Mouse (Mus musculus): ENCODE data around the gene Pea15a. TPM values are rescaled to one million over a fixed set of nuclear protein-coding genes. Genes with fewer than 3 reads are reported as not detected.

Pea15a gene
- polyA plus RNA-seq, 1 experiment from 2014 or later, result 140 TPM

GRCm38 (mm10) chr1:172204814-172205740 lies 1.5 kb downstream of the Pea15a start:
- no peaks in the 10 kb centered on the region for H3K27me3 ChIP-seq (ENCODE audit: insufficient read depth, low read length)
- peak overlapping the region; percentile 87 for H3K9ac ChIP-seq
- no peak for ATAC-seq (ENCODE audit: insufficient read depth)
- TF ChIP-seq CTCF (IDR thresholded peaks at IDR 0.05; ENCODE audit: low read depth), result no peak
- peaks cover 22% of the 10 kb centered on the region; the same call in 1 of the 2 replicates for H3K36me3 ChIP-seq (ENCODE audit: insufficient read depth)
- H3K9me3 ChIP-seq (ENCODE audit: low read depth, low read length), result no peaks in the 10 kb centered on the region
- 45% methylated on average over 15 of the region's 15 CpGs for WGBS
- peak overlapping the region; percentile 78 for H3K4me3 ChIP-seq (ENCODE audit: low read depth, low read length)
- peak overlapping the region; percentile 92; the same call in 1 of the 2 replicates for H3K27ac ChIP-seq (ENCODE audit: low read depth)
- peaks cover 57% of the 10 kb centered on the region for H3K4me1 ChIP-seq (ENCODE audit: insufficient read depth)
- peak; percentile 17 for DNase-seq
- H3K4me2 ChIP-seq, result peak overlapping the region; percentile 63

GRCm38 (mm10) chr1:172204033-172204813 lies 2.4 kb downstream of the Pea15a start:
- no peak for TF ChIP-seq CTCF (IDR thresholded peaks at IDR 0.05; ENCODE audit: low read depth)
- peak overlapping the region; percentile 10; the same call in 1 of the 2 replicates for H3K9ac ChIP-seq
- H3K4me1 ChIP-seq (ENCODE audit: insufficient read depth), result peaks cover 57% of the 10 kb centered on the region
- H3K27ac ChIP-seq (ENCODE audit: low read depth), result peak overlapping the region; percentile 88
- no peak overlapping the region for H3K4me3 ChIP-seq (ENCODE audit: low read depth, low read length)
- peak overlapping the region; percentile 63 for H3K4me2 ChIP-seq
- H3K9me3 ChIP-seq (ENCODE audit: low read depth, low read length), result no peaks in the 10 kb centered on the region
- no peak for ATAC-seq (ENCODE audit: insufficient read depth)
- 30% methylated on average over 9 of the region's 9 CpGs for WGBS
- DNase-seq, result peak; percentile 29
- no peaks in the 10 kb centered on the region for H3K27me3 ChIP-seq (ENCODE audit: insufficient read depth, low read length)
- H3K36me3 ChIP-seq (ENCODE audit: insufficient read depth), result peaks cover 31% of the 10 kb centered on the region

- Histone ChIP-seq H3K9ac (peak overlapping the region; percentile 10; the same call in 1 of the 2 replicates), H3K27me3 (ENCODE audit: insufficient read depth, low read length) (no peaks in the 10 kb centered on the region), H3K4me3 (ENCODE audit: low read depth, low read length) (no peak overlapping the region), H3K36me3 (ENCODE audit: insufficient read depth) (peaks cover 37% of the 10 kb centered on the region), H3K27ac (ENCODE audit: low read depth) (peak overlapping the region; percentile 88), H3K9me3 (ENCODE audit: low read depth, low read length) (no peaks in the 10 kb centered on the region), H3K4me2 (peak overlapping the region; percentile 63), H3K4me1 (ENCODE audit: insufficient read depth) (peaks cover 57% of the 10 kb centered on the region)
- DNase-seq, result peak; percentile 56
- no peak for TF ChIP-seq CTCF (IDR thresholded peaks at IDR 0.05; ENCODE audit: low read depth)
- 14% methylated on average over 4 of the region's 4 CpGs for WGBS
- ATAC-seq (ENCODE audit: insufficient read depth), result peak; percentile 5; the same call in 1 of the 2 replicates
These were observed 3.0 kb downstream of the Pea15a start for GRCm38 (mm10) chr1:172203566-172203965.

- DNase-seq, result peak; percentile 74
- H3K9me3 ChIP-seq (ENCODE audit: low read depth, low read length), result no peaks in the 10 kb centered on the region
- H3K36me3 ChIP-seq (ENCODE audit: insufficient read depth), result peaks cover 43% of the 10 kb centered on the region
- no peak for TF ChIP-seq CTCF (IDR thresholded peaks at IDR 0.05; ENCODE audit: low read depth)
- peak overlapping the region; percentile 63 for H3K4me2 ChIP-seq
- H3K4me3 ChIP-seq (ENCODE audit: low read depth, low read length), result no peak overlapping the region
- H3K27me3 ChIP-seq (ENCODE audit: insufficient read depth, low read length), result no peaks in the 10 kb centered on the region
- H3K4me1 ChIP-seq (ENCODE audit: insufficient read depth), result peaks cover 57% of the 10 kb centered on the region
- peak overlapping the region; percentile 88 for H3K27ac ChIP-seq (ENCODE audit: low read depth)
- 12% methylated on average over 2 of the region's 2 CpGs for WGBS
- peak; percentile 6; the same call in 1 of the 2 replicates for ATAC-seq (ENCODE audit: insufficient read depth)
- H3K9ac ChIP-seq, result no peak overlapping the region
These were observed 3.6 kb downstream of the Pea15a start for GRCm38 (mm10) chr1:172202894-172203522.

- peaks cover 50% of the 10 kb centered on the region for H3K36me3 ChIP-seq (ENCODE audit: insufficient read depth)
- DNase-seq (peak; percentile 69), ATAC-seq (ENCODE audit: insufficient read depth) (no peak)
- 14% methylated on average over 14 of the region's 14 CpGs for WGBS
- H3K27ac ChIP-seq (ENCODE audit: low read depth), result peak overlapping the region; percentile 88
- no peak overlapping the region for H3K9ac ChIP-seq
- TF ChIP-seq CTCF (IDR thresholded peaks at IDR 0.05; ENCODE audit: low read depth), result no peak
- H3K4me2 ChIP-seq, result peak overlapping the region; percentile 63
- no peaks in the 10 kb centered on the region for H3K9me3 ChIP-seq (ENCODE audit: low read depth, low read length)
- peaks cover 54% of the 10 kb centered on the region for H3K4me1 ChIP-seq (ENCODE audit: insufficient read depth)
- H3K4me3 ChIP-seq (ENCODE audit: low read depth, low read length), result no peak overlapping the region; the same call in 1 of the 2 replicates
- H3K27me3 ChIP-seq (ENCODE audit: insufficient read depth, low read length), result no peaks in the 10 kb centered on the region
These were observed 4.4 kb downstream of the Pea15a start for GRCm38 (mm10) chr1:172201967-172202880.

Measured in lung, embryonic 14.5 days (tissue).